Mouse (Mus musculus) spleen, postnatal 10 days (tissue): ENCODE data around the gene Dirc2.

Source experiments
- DNase-seq, 2 experiments: peaks; one replicate each; pipeline ENCODE4 v3.0.0; 2021 to 2022; ENCODE audit warnings: low spot score in 2 of 2

The Dirc2 gene

GRCm38 (mm10) chr16:35686491-35686890, 82.7 kb downstream of the Dirc2 start:
- DNase-seq, result no peak

- DNase-seq, result no peak
These were observed 84.1 kb downstream of the Dirc2 start for GRCm38 (mm10) chr16:35685027-35685426.

- DNase-seq, result no peak
These were observed 87.6 kb downstream of the Dirc2 start for GRCm38 (mm10) chr16:35681327-35682108.

GRCm38 (mm10) chr16:35678476-35678875, 90.7 kb downstream of the Dirc2 start:
- no peak for DNase-seq

- DNase-seq, result no peak
These were observed 91.5 kb downstream of the Dirc2 start for GRCm38 (mm10) chr16:35677511-35678113.

GRCm38 (mm10) chr16:35664847-35665246, 104.3 kb downstream of the Dirc2 start:
- DNase-seq, result no peak

- DNase-seq, result no peak
These were observed 105.2 kb downstream of the Dirc2 start for GRCm38 (mm10) chr16:35663831-35664414.

- DNase-seq, result no peak
These were observed 108.9 kb downstream of the Dirc2 start for GRCm38 (mm10) chr16:35660222-35660621.

GRCm38 (mm10) chr16:35653951-35654350, 115.2 kb downstream of the Dirc2 start:
- no peak for DNase-seq

- no peak for DNase-seq
These were observed 116.5 kb downstream of the Dirc2 start for GRCm38 (mm10) chr16:35652706-35653105.

GRCm38 (mm10) chr16:35652206-35652605, 117.0 kb downstream of the Dirc2 start:
- DNase-seq, result no peak

GRCm38 (mm10) chr16:35648862-35649261, 120.3 kb downstream of the Dirc2 start:
- no peak for DNase-seq
